Mouse (Mus musculus) CH12.LX (cell line): Measurements from ENCODE around the gene Olfr1093. TPM values are rescaled to one million over a fixed set of nuclear protein-coding genes. Genes with fewer than 3 reads are reported as not detected.

Experiments
- DNase-seq: peaks from one replicate; pipeline ENCODE4 v3.0.0-alpha.2; 2013; ENCODE audit errors: extremely low read depth
- H3K27ac ChIP-seq: 2 replicates; pipeline ENCODE4 v1.5.1; 2012; ENCODE audit warnings: low read depth, mild to moderate bottlenecking, control low read depth, moderate library complexity; ENCODE audit not compliant: insufficient read depth
- H3K27me3 ChIP-seq: replicated peaks from 2 replicates; pipeline ENCODE3; 2012; ENCODE audit warnings: inconsistent platforms
- H3K36me3 ChIP-seq, 2 experiments: replicated peaks in 1 of 2; 2 replicates each; pipeline versions ENCODE3 to v1.6.1; 2012; ENCODE audit warnings: inconsistent platforms in 1 of 2, low read length in 1 of 2, mild to moderate bottlenecking in 1 of 2, mixed read lengths in 1 of 2, moderate library complexity in 1 of 2; ENCODE audit not compliant: control insufficient read depth in 1 of 2, insufficient read depth in 1 of 2
- H3K4me1 ChIP-seq, 2 experiments: 2 replicates each; pipeline ENCODE4 v1.6.1; 2012; ENCODE audit warnings: inconsistent platforms in 1 of 2, moderate library complexity in 1 of 2; ENCODE audit not compliant: insufficient read depth in 2 of 2, control insufficient read depth in 1 of 2
- H3K4me2 ChIP-seq: 2 replicates; pipeline ENCODE4 v1.6.1; 2012; ENCODE audit warnings: low read depth, mild to moderate bottlenecking, control low read depth; ENCODE audit not compliant: poor library complexity, insufficient read depth, severe bottlenecking
- H3K4me3 ChIP-seq, 3 experiments: fragments of 150-350 bp in 1 of 3; sonication (generic) in 1 of 3; replicated peaks in 1 of 3; 2 replicates each; pipeline versions ENCODE3 to v1.5.1; 2011 to 2012; ENCODE audit warnings: low read depth in 2 of 3, low read length in 2 of 3, mild to moderate bottlenecking in 2 of 3, moderate library complexity in 2 of 3, control low read depth in 1 of 3, improper control_type of control experiment in 1 of 3, inconsistent platforms in 1 of 3, mixed read lengths in 1 of 3; ENCODE audit not compliant: poor library complexity in 1 of 3
- H3K79me2 ChIP-seq: replicated peaks from 2 replicates; pipeline ENCODE4 v1.6.1; 2012; ENCODE audit warnings: mild to moderate bottlenecking, moderate library complexity; ENCODE audit not compliant: control insufficient read depth, poor library complexity, insufficient read depth, severe bottlenecking; ENCODE audit errors: extremely low read depth
- H3K9ac ChIP-seq: 2 replicates; pipeline ENCODE4 v1.6.1; 2012; ENCODE audit warnings: low read depth, mild to moderate bottlenecking, control low read depth, moderate library complexity; ENCODE audit not compliant: insufficient read depth
- H3K9me3 ChIP-seq: replicated peaks from 2 replicates; pipeline ENCODE3; 2012; ENCODE audit warnings: low read length, inconsistent platforms, mixed read lengths
- CHD1 ChIP-seq: IDR thresholded peaks from 2 replicates; pipeline ENCODE4 v1.6.1; 2012; ENCODE audit warnings: low read depth, low read length, improper control_type of control experiment, inconsistent platforms
- E2F4 ChIP-seq: IDR thresholded peaks from 2 replicates; pipeline ENCODE4 v1.6.1; 2011; ENCODE audit warnings: low read depth, low read length, improper control_type of control experiment; ENCODE audit not compliant: insufficient replicate concordance
- ELF1 ChIP-seq: IDR thresholded peaks from 2 replicates; pipeline ENCODE4 v1.6.1; 2014; ENCODE audit warnings: low read depth, mild to moderate bottlenecking, inconsistent platforms, low read length, improper control_type of control experiment
- EP300 ChIP-seq: IDR thresholded peaks from 2 replicates; pipeline ENCODE4 v1.6.1; 2011; ENCODE audit warnings: low read length, improper control_type of control experiment
- IRF4 ChIP-seq: IDR thresholded peaks from 2 replicates; pipeline ENCODE4 v1.6.1; 2014; ENCODE audit warnings: low read depth, mild to moderate bottlenecking, inconsistent platforms, low read length, improper control_type of control experiment
- JUN ChIP-seq: IDR thresholded peaks from 2 replicates; pipeline ENCODE4 v1.6.1; 2011; ENCODE audit warnings: low read depth, mild to moderate bottlenecking, low read length, improper control_type of control experiment, moderate library complexity; ENCODE audit not compliant: insufficient read depth
- MAX ChIP-seq: IDR thresholded peaks from 2 replicates; pipeline ENCODE4 v1.6.1; 2011; ENCODE audit warnings: low read length, improper control_type of control experiment
- MEF2A ChIP-seq: IDR thresholded peaks from 2 replicates; pipeline ENCODE4 v1.6.1; 2014; ENCODE audit warnings: low read depth, mild to moderate bottlenecking, inconsistent platforms, low read length, improper control_type of control experiment, borderline replicate concordance
- MXI1 ChIP-seq: IDR thresholded peaks from 2 replicates; pipeline ENCODE4 v1.6.1; 2011; ENCODE audit warnings: mild to moderate bottlenecking, low read depth, low read length, improper control_type of control experiment
- PAX5 ChIP-seq: IDR thresholded peaks from 2 replicates; pipeline ENCODE4 v1.6.1; 2012; ENCODE audit warnings: low read length, inconsistent platforms, mixed read lengths
- POLR2A ChIP-seq: IDR thresholded peaks from 2 replicates; pipeline ENCODE4 v1.6.1; 2011; ENCODE audit warnings: low read depth, mild to moderate bottlenecking, improper control_type of control experiment, low read length
- TCF12 ChIP-seq: IDR thresholded peaks from 2 replicates; pipeline ENCODE4 v1.6.1; 2014; ENCODE audit warnings: low read depth, mild to moderate bottlenecking, inconsistent platforms, low read length, improper control_type of control experiment
- ZC3H11A ChIP-seq: IDR thresholded peaks from 2 replicates; pipeline ENCODE4 v1.6.1; 2012; ENCODE audit warnings: low read depth, mild to moderate bottlenecking, inconsistent platforms, low read length, improper control_type of control experiment
- ZNF384 ChIP-seq: IDR thresholded peaks from 2 replicates; pipeline ENCODE4 v1.6.1; 2012; ENCODE audit warnings: low read depth, low read length, improper control_type of control experiment, inconsistent platforms
- dilution Hi-C: fragments of 300-500 bp; cut with MboI; formaldehyde crosslinking; loops from 2 replicates; pipeline ENCODE4 v1.14.3; 2020; ENCODE audit warnings: low sequenced_read_pairs; ENCODE audit not compliant: extremely low pct_unique_long_range_greater_than_20kb, extremely low pct_ligation_motif_present
- in situ Hi-C: fragments of 300-500 bp; cut with MboI; formaldehyde crosslinking; loops from 3 replicates; pipeline ENCODE4 v1.14.3; 2019; ENCODE audit warnings: low sequenced_read_pairs, low pct_ligation_motif_present, low pct_unique_long_range_greater_than_20kb, mixed read lengths
- polyA plus RNA-seq: library from polyadenylated mRNA; unstranded; fragments of >175 nt; gene quantifications from 2 replicates; pipeline ENCODE4 v1.2.1, GENCODE M21; 2012; ENCODE audit warnings: low read depth; ENCODE audit not compliant: insufficient read length
- total RNA-seq, 2 experiments: library from RNA; depleted of rRNA; stranded (reverse); fragments of 300-350 nt in 1 of 2; fragments of >200 nt in 1 of 2; gene quantifications; 2 replicates each; pipeline ENCODE4 v1.2.3; 2012 to 2014

Gene Olfr1093
- total and polyA plus RNA-seq, 3 experiments = not detected

DNA sequence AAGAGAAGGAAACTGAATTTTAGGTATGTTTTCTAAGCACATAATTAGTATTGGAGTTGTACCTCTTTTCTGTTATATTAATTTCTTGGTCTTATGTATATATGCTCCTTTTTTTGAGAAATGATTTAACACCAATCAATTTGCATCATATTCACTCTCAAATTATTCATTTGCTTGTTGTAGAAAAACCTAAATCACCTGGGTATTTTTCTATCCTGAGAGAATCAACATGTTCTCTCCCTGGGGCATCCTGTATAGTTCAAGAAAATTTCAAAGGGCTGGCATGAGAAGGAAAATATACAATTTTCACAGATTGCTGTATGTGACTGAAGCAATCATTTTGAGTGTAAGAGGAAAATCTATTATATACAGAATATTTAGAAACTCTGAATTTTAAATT is 42.1 kb downstream of the Olfr1093 start, which contains the start of gene Olfr1094:
Gene Olfr1094 (plus strand): TSS at position 301 of the 400 bp plus-strand sequence.
- Histone ChIP-seq H3K27ac (no peak within 1 kb of the TSS), H3K4me2 (no peak within 1 kb of the TSS), H3K27me3 (no peaks in the 10 kb centered on the region), H3K9ac (no peak within 1 kb of the TSS), H3K4me3 (no peak within 1 kb of the TSS), H3K9me3 (peaks cover 7% of the 10 kb centered on the region), H3K79me2 (no peaks in the 10 kb centered on the region), H3K4me1 (no peaks in the 10 kb centered on the region), H3K36me3 (no peaks in the 10 kb centered on the region)
- dilution Hi-C loops = no loop called here
- in situ Hi-C loops = no loop called here
- TF ChIP-seq ZC3H11A (no peak), ZNF384 (no peak), TCF12 (no peak), POLR2A (no peak), E2F4 (no peak), PAX5 (no peak), MAX (no peak), IRF4 (no peak), ELF1 (no peak), MEF2A (no peak), CHD1 (no peak), MXI1 (no peak), JUN (no peak), EP300 (no peak)
- DNase-seq = no peak

Other genes with a start within 250 kb of the Olfr1093 start
- gene Olfr1079, start 240.0 kb upstream of the Olfr1093 start, total RNA-seq (2012; rRNA removed) = not detected in 2 replicates
- not detected in 2 replicates for gene Olfr1079, start 240.0 kb upstream of the Olfr1093 start, total RNA-seq (2014; rRNA removed)
- not detected in 2 replicates for gene Olfr1079, start 240.0 kb upstream of the Olfr1093 start, polyA plus RNA-seq
- not detected in 2 replicates for gene Olfr1080, start 224.2 kb upstream of the Olfr1093 start, total RNA-seq (2012; rRNA removed)
- not detected in 2 replicates for gene Olfr1080, start 224.2 kb upstream of the Olfr1093 start, total RNA-seq (2014; rRNA removed)
- not detected in 2 replicates for gene Olfr1080, start 224.2 kb upstream of the Olfr1093 start, polyA plus RNA-seq
- gene Olfr1082, start 183.5 kb upstream of the Olfr1093 start, total RNA-seq (2012; rRNA removed) = not detected in 2 replicates
- gene Olfr1082, start 183.5 kb upstream of the Olfr1093 start, total RNA-seq (2014; rRNA removed) = not detected in 2 replicates
- gene Olfr1082, start 183.5 kb upstream of the Olfr1093 start, polyA plus RNA-seq = not detected in 2 replicates
- not detected in 2 replicates for gene Olfr1084, start 142.8 kb upstream of the Olfr1093 start, total RNA-seq (2012; rRNA removed)
- not detected in 2 replicates for gene Olfr1084, start 142.8 kb upstream of the Olfr1093 start, total RNA-seq (2014; rRNA removed)
- gene Olfr1084, start 142.8 kb upstream of the Olfr1093 start, polyA plus RNA-seq = not detected in 2 replicates
- gene Olfr1085, start 120.5 kb upstream of the Olfr1093 start, total RNA-seq (2012; rRNA removed) = not detected in 2 replicates
- not detected in 2 replicates for gene Olfr1085, start 120.5 kb upstream of the Olfr1093 start, total RNA-seq (2014; rRNA removed)
- not detected in 2 replicates for gene Olfr1085, start 120.5 kb upstream of the Olfr1093 start, polyA plus RNA-seq
- gene Olfr1086, start 102.4 kb upstream of the Olfr1093 start, total RNA-seq (2012; rRNA removed) = not detected in 2 replicates
- not detected in 2 replicates for gene Olfr1086, start 102.4 kb upstream of the Olfr1093 start, total RNA-seq (2014; rRNA removed)
- gene Olfr1086, start 102.4 kb upstream of the Olfr1093 start, polyA plus RNA-seq = not detected in 2 replicates
- gene Olfr1087, start 84.1 kb upstream of the Olfr1093 start, total RNA-seq (2012; rRNA removed) = not detected in 2 replicates
- gene Olfr1087, start 84.1 kb upstream of the Olfr1093 start, total RNA-seq (2014; rRNA removed) = not detected in 2 replicates
- gene Olfr1087, start 84.1 kb upstream of the Olfr1093 start, polyA plus RNA-seq = not detected in 2 replicates
- not detected in 2 replicates for gene Olfr1089, start 48.8 kb upstream of the Olfr1093 start, total RNA-seq (2012; rRNA removed)
- gene Olfr1089, start 48.8 kb upstream of the Olfr1093 start, total RNA-seq (2014; rRNA removed) = not detected in 2 replicates
- gene Olfr1089, start 48.8 kb upstream of the Olfr1093 start, polyA plus RNA-seq = not detected in 2 replicates
- not detected in 2 replicates for gene Olfr1090, start 23.5 kb upstream of the Olfr1093 start, total RNA-seq (2012; rRNA removed)
- not detected in 2 replicates for gene Olfr1090, start 23.5 kb upstream of the Olfr1093 start, total RNA-seq (2014; rRNA removed)
- gene Olfr1090, start 23.5 kb upstream of the Olfr1093 start, polyA plus RNA-seq = not detected in 2 replicates
- gene Olfr141, start 27.5 kb downstream of the Olfr1093 start, total RNA-seq (2012; rRNA removed) = not detected in 2 replicates
- not detected in 2 replicates for gene Olfr141, start 27.5 kb downstream of the Olfr1093 start, total RNA-seq (2014; rRNA removed)
- not detected in 2 replicates for gene Olfr141, start 27.5 kb downstream of the Olfr1093 start, polyA plus RNA-seq
- not detected in 2 replicates for gene Olfr1094, start 42.2 kb downstream of the Olfr1093 start, total RNA-seq (2012; rRNA removed)
- gene Olfr1094, start 42.2 kb downstream of the Olfr1093 start, total RNA-seq (2014; rRNA removed) = not detected in 2 replicates
- not detected in 2 replicates for gene Olfr1094, start 42.2 kb downstream of the Olfr1093 start, polyA plus RNA-seq
- gene Olfr1095, start 69.2 kb downstream of the Olfr1093 start, total RNA-seq (2012; rRNA removed) = not detected in 2 replicates
- gene Olfr1095, start 69.2 kb downstream of the Olfr1093 start, total RNA-seq (2014; rRNA removed) = not detected in 2 replicates
- not detected in 2 replicates for gene Olfr1095, start 69.2 kb downstream of the Olfr1093 start, polyA plus RNA-seq
- not detected in 2 replicates for gene Gm13723, start 92.3 kb downstream of the Olfr1093 start, total RNA-seq (2012; rRNA removed)
- not detected in 2 replicates for gene Gm13723, start 92.3 kb downstream of the Olfr1093 start, total RNA-seq (2014; rRNA removed)
- gene Gm13723, start 92.3 kb downstream of the Olfr1093 start, polyA plus RNA-seq = not detected in 2 replicates
- gene Olfr1097, start 109.7 kb downstream of the Olfr1093 start, total RNA-seq (2012; rRNA removed) = not detected in 2 replicates
- gene Olfr1097, start 109.7 kb downstream of the Olfr1093 start, total RNA-seq (2014; rRNA removed) = not detected in 2 replicates
- gene Olfr1097, start 109.7 kb downstream of the Olfr1093 start, polyA plus RNA-seq = not detected in 2 replicates
- gene Olfr1098, start 142.1 kb downstream of the Olfr1093 start, total RNA-seq (2012; rRNA removed) = not detected in 2 replicates
- not detected in 2 replicates for gene Olfr1098, start 142.1 kb downstream of the Olfr1093 start, total RNA-seq (2014; rRNA removed)
- not detected in 2 replicates for gene Olfr1098, start 142.1 kb downstream of the Olfr1093 start, polyA plus RNA-seq
- not detected in 2 replicates for gene Olfr1099, start 178.2 kb downstream of the Olfr1093 start, total RNA-seq (2012; rRNA removed)
- not detected in 2 replicates for gene Olfr1099, start 178.2 kb downstream of the Olfr1093 start, total RNA-seq (2014; rRNA removed)
- not detected in 2 replicates for gene Olfr1099, start 178.2 kb downstream of the Olfr1093 start, polyA plus RNA-seq
- gene Olfr1100, start 197.5 kb downstream of the Olfr1093 start, total RNA-seq (2012; rRNA removed) = not detected in 2 replicates
- not detected in 2 replicates for gene Olfr1100, start 197.5 kb downstream of the Olfr1093 start, total RNA-seq (2014; rRNA removed)
- gene Olfr1100, start 197.5 kb downstream of the Olfr1093 start, polyA plus RNA-seq = not detected in 2 replicates
- gene Olfr1101, start 208.7 kb downstream of the Olfr1093 start, total RNA-seq (2012; rRNA removed) = not detected in 2 replicates
- gene Olfr1101, start 208.7 kb downstream of the Olfr1093 start, total RNA-seq (2014; rRNA removed) = not detected in 2 replicates
- gene Olfr1101, start 208.7 kb downstream of the Olfr1093 start, polyA plus RNA-seq = not detected in 2 replicates
- gene Olfr1102, start 215.9 kb downstream of the Olfr1093 start, total RNA-seq (2012; rRNA removed) = not detected in 2 replicates
- not detected in 2 replicates for gene Olfr1102, start 215.9 kb downstream of the Olfr1093 start, total RNA-seq (2014; rRNA removed)
- not detected in 2 replicates for gene Olfr1102, start 215.9 kb downstream of the Olfr1093 start, polyA plus RNA-seq
- not detected in 2 replicates for gene Olfr1104, start 244.6 kb downstream of the Olfr1093 start, total RNA-seq (2012; rRNA removed)
- gene Olfr1104, start 244.6 kb downstream of the Olfr1093 start, total RNA-seq (2014; rRNA removed) = not detected in 2 replicates
- not detected in 2 replicates for gene Olfr1104, start 244.6 kb downstream of the Olfr1093 start, polyA plus RNA-seq